Mouse (Mus musculus): Measurements from ENCODE around the gene Uba3. TPM values are rescaled to one million over a fixed set of nuclear protein-coding genes. Genes with fewer than 3 reads are reported as not detected.

The Uba3 gene
- total RNA-seq, 2 experiments from 2014 or later = 31.7 to 32.2 TPM

DNA sequence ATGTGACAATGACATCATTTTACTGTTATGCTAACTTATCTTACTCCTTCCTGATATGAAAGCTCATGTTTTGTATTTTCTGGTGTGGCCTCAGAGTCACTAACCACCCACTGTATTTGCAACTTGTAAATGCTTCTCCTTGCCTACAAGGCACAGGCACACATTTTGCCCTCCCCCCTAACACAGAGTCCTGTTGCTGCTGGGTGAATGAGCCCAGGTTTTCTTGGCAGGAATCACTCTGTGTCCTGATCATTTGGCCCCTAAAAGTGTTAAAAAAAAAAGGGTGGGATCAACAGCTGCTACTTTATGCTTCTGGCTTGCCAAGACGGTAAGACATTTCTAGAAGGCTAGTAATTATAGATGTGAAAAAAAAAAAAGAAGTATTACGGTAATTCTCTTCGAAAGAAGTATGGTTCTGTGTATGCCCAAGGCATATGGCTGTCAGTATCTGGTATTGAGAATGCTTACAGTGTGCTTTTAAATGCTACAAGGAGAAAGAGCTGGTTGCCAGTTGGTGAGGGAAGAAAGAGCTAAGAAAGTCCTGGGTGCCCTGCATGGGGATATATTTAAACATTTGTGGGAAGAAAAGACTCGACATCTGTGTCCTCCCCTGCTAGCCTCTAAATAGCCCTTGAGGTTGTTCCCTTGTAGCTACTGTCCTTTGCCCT lies 10.8 kb upstream of the Uba3 start:
- no peak for DNase-seq
- intact Hi-C loops (cut with DNase I) = no loop called here

DNA sequence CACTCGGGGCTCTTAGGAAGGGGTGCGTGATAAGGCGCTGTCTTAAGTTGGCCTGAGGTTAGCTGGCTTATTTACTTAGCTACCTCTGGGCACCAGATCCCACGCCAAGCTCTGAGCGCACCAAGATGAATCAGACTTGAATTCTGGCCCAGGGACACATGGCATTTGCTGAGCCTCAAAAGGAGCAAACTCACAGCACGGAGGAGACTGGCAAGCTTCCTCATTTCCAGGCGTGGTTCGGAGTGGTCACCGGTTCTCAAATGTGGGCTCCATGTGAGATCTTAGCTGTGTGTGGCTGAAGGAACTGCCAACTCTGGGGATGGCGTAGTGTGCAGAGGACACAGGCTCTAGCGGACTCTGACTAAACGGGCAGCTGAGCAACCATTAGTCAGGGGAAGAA lies 6.5 kb upstream of the Uba3 start:
- DNase-seq = peak; percentile 68 to 71
- intact Hi-C loops (cut with DNase I) = loop anchor here (5.0 kb wide), 1 partner anchor 40 kb away; the partner anchor contains the start of gene Lmod3

DNA sequence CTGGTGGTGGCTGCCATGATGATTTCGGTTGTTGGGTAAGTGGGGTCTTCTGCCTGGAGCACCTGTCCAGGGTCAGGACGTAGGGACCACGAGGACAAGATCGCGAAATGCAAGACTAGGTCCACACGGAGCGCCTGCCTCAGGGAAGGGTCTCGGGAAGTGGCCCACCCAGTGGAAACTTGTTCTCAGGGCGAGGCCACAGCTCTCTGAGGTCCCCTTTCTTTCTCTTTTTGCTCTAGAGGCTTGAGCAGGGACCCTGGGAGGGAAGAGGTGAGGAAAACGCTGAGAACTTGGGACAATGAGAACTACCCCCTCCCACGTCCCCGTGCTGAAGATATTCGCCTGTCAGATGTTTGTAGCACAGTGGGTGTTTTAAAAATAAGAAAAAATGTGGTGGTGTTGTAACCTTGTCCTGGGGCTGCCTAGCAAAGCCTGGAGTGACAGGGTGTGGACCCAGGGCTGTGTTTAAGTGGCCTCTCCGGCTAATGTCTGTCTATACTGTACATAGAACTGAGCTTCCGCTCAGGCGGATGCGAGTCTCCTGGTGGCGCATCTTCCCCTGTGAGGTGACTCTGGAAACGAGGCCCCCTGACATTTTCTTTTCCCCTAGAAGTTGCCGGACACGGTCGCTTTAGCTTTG lies 5.6 kb upstream of the Uba3 start:
- no peak for DNase-seq
- intact Hi-C loops (cut with DNase I) = loop anchor here (5.0 kb wide), 1 partner anchor 41 kb away; the partner anchor contains the start of gene Lmod3

DNA sequence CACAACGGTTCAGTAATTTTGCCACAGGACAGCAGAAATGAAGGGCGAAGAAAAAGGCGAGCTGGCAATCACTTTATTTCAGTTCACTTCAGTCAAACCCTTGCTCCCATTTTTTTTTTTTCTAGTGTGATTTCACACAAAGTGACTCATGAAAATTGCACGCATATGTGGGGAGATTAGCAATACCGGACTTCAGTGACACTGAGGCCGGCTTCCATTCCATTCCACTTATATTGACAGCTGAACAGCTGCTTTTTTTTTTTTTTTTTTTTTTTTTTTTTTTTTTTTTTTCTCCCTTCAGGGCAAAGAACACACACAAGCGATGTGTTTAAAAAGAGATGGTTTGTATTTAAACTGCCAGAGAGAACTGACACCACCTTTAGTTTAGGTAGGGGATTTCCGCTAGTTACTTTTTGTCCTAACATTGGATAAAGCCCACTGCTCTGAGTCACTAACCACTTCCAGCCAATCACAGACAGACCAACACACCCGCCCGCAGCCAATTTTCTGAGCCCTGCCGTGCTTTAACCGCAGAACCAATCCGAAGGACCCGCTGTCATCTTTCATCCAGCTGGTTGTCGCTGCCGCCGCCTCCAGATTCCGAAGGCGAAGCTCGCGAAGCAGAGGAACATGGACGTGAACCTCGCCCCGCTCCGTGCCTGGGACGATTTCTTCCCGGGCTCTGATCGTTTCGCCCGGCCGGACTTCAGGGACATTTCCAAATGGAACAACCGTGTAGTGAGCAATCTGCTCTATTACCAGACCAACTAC lies 4.9 kb upstream of the Uba3 start, which contains the start of gene Arl6ip5:
TSS of gene Arl6ip5 (plus strand) at position 499 of the 771 bp plus-strand sequence.
- intact Hi-C loops (cut with DNase I) = loop anchor here (5.0 kb wide), 1 partner anchor 42 kb away; the partner anchor contains the start of gene Lmod3
- peak; percentile 77 to 85 for DNase-seq

DNA sequence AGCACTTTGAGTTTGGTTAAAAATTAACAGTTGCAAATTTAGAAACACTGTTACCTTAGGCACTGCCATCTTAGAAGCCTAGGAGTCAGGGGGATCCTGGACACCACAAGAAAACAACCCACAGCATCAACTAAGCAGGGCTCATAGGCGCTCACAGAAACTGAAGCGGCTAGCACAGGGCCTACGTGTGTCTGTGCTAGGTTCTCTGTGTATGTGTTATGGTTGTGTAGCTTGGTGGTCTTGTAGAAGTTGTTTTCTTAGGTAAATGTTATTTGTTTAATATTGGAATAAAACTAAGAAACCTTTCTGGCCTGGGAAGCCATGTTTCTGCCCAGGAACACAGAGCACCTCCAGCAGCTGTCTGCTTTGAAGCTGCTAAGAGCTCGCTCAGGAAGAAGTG lies 4.3 kb upstream of the Uba3 start:
- DNase-seq = no peak
- intact Hi-C loops (cut with DNase I) = loop anchor here (5.0 kb wide), 1 partner anchor 43 kb away; the partner anchor contains the start of gene Lmod3

DNA sequence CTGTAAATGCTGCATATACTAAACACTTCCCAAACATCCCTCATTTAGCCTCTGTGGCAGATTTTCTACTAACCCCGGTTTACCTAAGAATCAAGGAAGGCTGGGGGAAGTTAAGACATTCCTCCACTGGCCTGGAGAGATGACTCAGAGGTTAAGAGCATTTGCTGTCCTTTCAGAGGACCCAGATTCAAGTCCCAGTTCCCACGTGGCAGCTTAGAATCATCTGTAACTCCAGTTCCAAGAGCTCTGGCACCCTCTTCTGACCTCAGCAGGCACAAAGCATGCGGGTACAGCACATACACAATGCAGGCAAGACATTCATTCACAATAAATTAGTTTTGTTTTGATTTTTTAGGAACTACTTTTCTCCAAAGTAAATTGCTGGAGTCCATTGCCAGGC lies 3.8 kb upstream of the Uba3 start:
- DNase-seq = no peak
- intact Hi-C loops (cut with DNase I) = no loop called here

DNA sequence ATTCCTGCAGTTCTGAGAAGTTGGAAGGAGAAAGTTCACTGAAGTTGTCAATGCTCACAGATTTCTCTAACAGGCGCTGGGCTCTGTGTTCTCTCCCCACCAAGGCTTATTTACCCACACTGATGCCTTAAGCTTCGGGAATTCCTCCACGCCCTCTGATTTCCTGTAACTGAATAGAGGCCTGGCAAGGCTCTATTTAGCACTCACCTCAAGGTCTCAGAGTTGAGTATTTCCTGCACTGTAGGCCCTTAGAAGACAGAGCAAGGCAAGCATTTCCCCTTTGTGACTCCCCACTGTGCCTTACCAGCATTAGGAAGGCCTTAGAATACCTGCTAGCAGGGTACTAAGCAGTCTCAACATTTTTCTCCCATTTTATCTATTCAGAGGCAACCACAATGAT lies 3.0 kb upstream of the Uba3 start:
- intact Hi-C loops (cut with DNase I) = no loop called here
- DNase-seq = no peak

DNA sequence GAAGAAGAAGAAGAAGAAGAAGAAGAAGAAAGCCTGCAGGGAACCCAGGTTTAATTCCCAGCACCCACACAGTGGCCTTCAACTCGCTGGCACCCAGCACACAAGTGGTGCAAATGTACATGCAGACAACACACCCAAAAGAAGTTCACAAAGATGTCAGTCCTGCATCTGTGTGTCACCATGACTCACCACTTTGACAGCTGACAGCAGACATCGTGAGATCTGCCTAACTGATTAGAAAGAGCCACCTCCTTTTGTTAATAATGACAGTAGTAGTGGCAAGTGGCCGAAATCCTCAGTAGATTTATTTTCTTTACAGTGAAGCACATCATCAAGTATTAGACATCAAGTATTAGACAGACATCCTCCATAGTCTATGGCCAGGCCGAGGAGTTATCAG lies 1.6 kb upstream of the Uba3 start:
- intact Hi-C loops (cut with DNase I) = no loop called here
- DNase-seq = no peak

DNA sequence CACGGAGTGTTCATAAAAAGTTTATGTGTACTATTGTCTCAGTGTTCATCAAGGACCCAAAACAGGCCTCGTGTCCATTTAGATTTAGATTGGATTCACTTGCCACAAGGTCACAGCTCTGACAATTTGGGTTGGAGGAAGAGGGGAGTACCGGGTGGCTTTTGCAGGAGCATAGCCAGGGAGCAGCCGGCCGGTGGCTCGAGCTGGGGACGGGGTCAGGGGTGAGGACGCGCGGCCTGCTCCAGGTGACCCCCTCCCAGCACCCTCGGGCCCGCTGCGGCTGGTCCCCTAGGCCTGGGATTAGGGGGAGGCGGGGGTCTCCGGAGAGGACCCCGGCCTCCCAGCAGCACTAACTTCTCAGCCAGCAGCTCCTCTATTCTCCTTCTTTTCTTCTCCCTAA lies 495 bp downstream of the Uba3 start:
- peak in 1 of 2 experiments; percentile 9 for DNase-seq
- intact Hi-C loops (cut with DNase I) = no loop called here

DNA sequence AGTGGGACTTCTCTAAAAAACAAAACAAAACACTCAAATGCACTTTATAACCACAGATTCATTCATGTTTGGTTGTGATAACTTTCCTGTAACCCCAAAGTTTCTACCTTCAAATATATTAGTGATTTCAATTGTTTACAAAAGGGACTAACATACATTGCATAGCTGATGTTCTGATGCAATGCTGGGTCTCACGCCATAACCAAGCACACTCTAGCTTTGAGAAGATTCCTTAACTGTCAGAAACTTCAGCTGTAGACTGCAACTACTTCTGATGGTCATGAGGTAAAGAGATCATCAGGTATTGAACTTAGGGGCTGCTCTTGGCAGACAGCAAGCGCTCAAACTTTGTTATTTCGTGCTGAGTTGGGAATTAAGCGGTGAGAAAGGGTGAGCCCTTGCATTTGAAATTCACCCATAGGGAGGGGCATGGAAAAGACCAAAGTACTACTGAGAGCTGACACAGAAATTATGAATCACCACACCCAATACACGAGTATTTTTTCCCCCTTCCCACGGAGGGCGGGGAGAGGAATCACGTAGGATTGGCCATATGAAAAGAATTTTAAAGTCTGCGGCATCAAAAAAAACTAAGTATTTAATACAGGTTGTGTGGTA lies 1.1 kb downstream of the Uba3 start:
- intact Hi-C loops (cut with DNase I) = no loop called here
- no peak for DNase-seq

DNA sequence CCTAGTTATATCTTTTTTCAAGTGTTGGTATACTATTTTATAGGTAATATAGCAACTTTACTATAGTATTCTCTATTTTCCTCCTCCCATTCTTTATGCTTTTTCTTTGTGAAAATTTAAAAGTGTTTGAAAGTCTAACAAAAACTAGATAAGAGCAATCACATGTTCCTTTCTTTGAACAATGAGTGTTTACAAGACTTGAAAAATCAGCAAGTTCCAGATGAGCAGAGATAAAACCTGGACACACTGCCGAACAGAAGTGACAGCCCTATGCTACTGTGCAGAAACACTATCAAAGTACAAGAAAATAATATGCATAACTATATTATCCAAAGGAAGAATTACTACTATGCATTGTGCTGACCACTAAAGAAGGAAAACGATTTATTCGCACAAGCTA lies 3.0 kb downstream of the Uba3 start:
- intact Hi-C loops (cut with DNase I) = no loop called here
- DNase-seq = no peak

DNA sequence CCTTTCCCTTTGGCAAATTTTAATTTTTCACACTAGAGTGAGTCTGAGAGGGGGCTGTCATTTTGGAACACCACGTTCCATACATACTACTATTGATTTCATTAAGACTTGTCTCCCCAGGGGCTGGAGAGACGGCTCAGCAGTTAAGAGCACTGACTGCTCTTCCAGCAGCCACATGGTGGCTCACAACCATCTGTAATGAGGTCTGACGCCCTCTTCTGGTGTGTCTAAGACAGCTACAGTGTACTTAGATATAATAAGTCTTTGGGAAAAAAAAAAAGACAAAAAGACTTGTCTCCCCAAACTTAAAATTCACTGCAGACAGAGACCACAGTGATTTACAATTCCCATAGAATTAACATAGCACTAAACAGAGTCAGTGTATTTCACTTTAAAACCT lies 5.0 kb downstream of the Uba3 start:
- intact Hi-C loops (cut with DNase I) = no loop called here
- DNase-seq = no peak

DNA sequence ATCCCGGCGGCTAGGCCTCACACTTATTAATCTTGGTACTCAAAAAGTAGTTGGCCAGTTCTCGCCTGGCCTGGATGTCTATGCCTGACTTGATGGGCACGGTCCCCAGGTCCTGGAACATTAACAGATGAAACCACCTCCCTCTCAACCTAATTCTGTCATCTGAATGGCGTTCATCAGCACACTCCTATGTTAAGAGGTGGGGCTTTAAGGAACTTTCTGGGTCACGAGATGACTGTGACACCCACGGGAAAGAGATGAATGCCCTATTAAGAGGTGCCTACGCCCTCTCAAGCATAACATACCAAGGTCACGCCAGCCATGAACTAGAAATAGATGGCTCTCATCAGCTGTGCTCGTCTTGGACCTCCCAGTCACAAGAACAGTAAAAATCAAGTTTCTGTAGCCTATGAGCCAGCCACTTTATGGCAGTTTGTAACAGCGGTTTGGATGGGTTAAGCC lies 26.0 kb downstream of the Uba3 start:
- no peak for DNase-seq
- intact Hi-C loops (cut with DNase I) = loop anchor here (10.0 kb wide), 1 partner anchor 235 kb away; no protein-coding TSS in a partner anchor

DNA sequence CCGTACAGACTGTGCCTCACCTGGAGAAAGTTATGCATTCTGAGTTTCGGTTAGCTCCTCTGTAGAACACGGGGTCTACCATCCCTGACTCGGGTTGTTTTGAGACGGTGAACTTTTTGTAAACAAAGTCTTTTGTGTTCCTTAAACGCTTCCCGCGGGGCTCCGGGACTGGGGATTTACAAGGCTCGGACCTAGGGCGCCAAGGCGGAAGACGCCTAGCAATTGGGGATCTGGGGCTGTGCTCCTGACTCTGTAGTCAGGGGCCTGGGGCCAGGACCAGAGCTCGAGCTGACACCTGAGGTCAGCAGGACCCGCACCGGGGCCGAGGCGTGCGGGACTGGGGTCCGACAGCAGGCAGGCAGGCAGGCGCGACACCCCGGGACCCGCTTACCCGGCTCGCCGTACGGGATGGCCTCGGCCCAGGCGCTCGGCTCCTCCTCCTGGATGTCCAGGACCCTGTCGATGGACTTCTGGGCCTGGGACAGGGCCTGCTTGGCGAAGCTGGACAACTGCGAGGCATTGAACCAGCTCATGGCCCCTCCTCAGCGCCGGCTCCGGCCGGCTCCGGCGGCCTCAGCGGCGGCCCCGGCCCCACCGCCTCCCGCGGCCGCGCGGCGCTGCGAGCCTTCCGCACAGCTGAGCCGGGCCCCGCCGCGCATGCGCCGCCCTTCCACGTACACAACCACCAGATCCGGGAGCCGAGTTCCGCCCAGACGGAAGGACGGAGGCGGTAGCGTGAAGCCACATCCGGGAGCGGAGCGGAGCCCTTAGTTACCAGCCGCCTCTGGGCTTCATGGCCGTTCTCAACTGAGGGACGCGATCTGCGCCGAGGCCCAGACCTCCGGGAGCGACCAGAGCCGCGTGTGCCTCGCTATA lies 26.7 kb downstream of the Uba3 start, which contains the start of gene Tmf1:
TSS of gene Tmf1 (minus strand) at position 632 of the 876 bp plus-strand sequence.
- DNase-seq = peak; percentile 90 to 94
- intact Hi-C loops (cut with DNase I) = loop anchor here (10.0 kb wide), 1 partner anchor 236 kb away; no protein-coding TSS in a partner anchor

DNA sequence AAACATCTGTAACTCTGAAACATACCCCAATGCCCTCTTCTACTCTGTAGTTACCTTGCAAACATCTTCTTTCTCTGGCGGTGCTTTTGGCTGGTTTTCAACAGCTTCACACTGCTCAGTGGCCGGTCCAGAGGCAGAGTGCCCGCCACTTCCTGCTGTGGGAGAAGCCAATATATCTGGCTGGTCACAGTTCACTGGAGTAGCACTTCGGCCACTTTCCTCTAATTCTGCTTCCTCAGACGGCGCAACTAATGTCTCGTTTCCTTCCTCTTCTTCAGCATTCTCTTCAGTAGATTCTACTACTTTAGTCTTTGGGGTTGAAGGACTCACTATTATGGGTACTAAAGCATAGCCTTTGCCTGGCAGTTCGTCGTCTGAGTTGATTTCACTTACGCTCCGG lies 29.7 kb downstream of the Uba3 start:
- no peak for DNase-seq
- intact Hi-C loops (cut with DNase I) = loop anchor here (10.0 kb wide), 1 partner anchor 239 kb away; no protein-coding TSS in a partner anchor

DNA sequence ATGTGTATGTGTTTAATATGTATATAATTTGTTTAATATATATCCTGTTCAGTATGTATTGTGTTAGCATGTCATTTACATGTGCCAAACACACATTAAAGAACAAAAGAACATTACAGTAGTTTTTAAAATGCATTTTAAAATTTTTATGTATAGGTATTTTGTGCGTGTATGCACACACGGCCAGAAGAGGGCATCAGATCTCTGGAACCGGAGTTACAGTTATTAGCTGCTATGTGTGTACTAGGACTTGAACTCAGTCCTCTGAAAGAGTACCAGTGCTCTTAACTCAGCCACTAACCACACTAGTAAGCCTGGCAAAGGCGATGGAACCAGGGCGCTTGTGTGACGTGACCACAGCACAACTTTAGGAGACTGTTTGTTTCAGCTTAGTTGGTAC lies 55.3 kb downstream of the Uba3 start:
- DNase-seq = no peak

DNA sequence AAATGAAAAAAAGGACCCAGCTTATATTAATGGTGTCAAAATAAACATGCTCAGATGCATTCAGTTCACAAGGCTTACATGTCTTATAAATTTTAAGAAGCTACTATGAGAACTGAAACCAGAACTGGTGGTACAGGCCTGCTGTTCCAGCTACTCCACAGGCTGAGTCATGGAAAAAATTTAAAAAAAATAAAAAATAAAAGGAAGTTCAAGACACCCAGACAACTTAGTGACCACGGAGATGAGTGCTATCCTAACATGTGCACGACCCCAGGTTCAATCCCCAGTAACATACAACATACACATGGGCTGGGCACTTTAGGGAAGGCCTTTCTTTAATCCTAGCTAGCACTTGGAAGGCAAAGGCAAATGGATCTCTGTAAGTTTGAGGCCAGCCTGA lies 55.7 kb downstream of the Uba3 start:
- no peak for DNase-seq
- intact Hi-C loops (cut with DNase I) = no loop called here

More for the DNA sequence above, 55.3 kb downstream of the Uba3 start:
- intact Hi-C loops (cut with DNase I) = no loop called here

DNA sequence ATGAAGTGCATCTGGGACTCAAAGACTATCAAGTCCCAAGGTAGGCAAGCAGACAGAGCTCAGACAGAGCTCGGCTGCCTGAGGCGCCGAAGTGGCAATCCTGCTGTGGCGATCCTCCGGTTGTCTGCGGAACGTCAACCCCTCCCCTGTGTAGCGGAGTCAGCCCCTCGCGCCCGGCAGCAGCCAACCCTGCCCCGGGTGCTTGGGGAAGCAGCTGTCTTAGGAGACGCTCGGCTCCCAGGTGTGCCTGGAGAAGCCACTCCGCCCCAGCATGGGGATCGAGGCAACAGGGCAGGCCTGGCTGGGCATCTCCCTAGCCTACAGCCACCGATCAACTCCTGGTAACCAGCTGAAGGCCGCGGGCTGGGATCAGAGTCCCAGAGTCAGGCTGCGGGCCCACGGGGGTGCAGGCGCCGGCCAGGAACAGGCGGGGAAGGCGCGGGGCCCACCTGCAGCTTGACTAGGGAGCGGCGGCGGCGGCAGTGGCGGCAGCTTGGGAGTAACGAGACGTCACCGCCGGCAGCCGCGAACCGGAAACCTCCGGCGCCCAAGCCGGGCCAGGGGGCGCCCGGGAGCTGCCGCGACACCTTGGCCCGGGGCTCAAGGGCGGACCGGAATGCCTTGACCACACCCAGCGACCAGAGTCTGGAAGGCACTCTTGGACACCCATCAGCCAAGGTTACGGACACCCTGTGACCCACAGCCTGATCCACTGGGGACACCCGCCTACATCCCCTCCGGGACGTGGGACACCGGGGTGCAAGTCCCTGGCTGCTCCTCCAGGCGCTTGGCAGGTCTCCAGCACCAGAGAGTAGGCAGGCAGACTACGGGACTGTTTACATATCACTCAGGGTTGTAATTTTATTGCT lies 56.8 kb downstream of the Uba3 start, which contains the start of gene Eogt:
TSS of gene Eogt (minus strand) at position 800 of the 869 bp plus-strand sequence.
- intact Hi-C loops (cut with DNase I) = no loop called here
- peak; percentile 75 to 76 for DNase-seq

Measured in gastrocnemius, postnatal 36 days (tissue).